ENCODE assay signal across 8 mouse cellular contexts in the genomic region with DNA sequence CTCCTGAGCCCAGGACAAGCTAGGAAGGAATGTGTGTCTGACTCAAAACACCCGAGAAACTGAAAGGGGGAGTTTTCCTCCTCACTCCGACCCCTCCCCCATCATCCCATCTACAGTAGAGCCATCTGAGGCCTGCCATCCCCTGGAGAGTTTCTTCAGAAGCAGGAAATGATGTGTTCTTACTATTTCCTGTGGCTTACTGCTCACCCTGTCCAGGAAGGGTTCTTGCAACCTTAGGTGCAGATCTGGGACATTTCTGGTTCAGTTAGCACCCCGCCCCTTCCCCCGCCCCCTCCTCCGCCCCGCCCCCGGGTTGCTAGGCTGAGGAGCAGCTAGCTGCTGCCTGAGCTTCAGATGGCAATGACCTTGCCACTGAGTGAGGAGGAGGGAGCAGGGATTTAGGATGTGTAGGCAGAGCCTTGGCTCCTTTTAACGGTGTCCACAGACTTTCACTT. TPM values are rescaled to one million over a fixed set of nuclear protein-coding genes. Genes with fewer than 3 reads are reported as not detected.
DNase-seq lines count a peak whose midpoint lies in the region; ATAC-seq and TF ChIP-seq lines count a peak whose summit lies in the region.

No protein-coding gene starts in this region.

- no peak overlapping the region for H3K4me3 ChIP-seq in forebrain, embryonic 15.5 days
- H3K4me3 ChIP-seq in spleen, adult 2 months (ENCODE audit: extremely low read depth, insufficient read depth, insufficient read length) = no peak overlapping the region

- no peaks in the 10 kb centered on the region for H3K27me3 ChIP-seq in forebrain, embryonic 15.5 days
- H3K27me3 ChIP-seq in spleen, adult 2 months (ENCODE audit: control insufficient read depth, insufficient read depth, low read length) = no peaks in the 10 kb centered on the region

- peak; percentile 89 for DNase-seq in CD4-positive helper T cell, adult 2 months (ENCODE audit: low read depth, low spot score)
- peak; percentile 60 for DNase-seq in T-cell, adult 2 months (ENCODE audit: low spot score)
- DNase-seq in kidney, adult 18-20 months = peak; percentile 34
- DNase-seq in lung, postnatal 10 days = peak; percentile 83
- peak; percentile 54 to 74 for DNase-seq in spleen, adult 2 months (ENCODE audit: low read depth in 1 of 2, low spot score in 2 of 2)
- no peak for DNase-seq in gastrocnemius, postnatal 25 days
- no peak for DNase-seq in urinary bladder, postnatal 25 days (ENCODE audit: low spot score)

- H3K4me2 ChIP-seq in forebrain, embryonic 15.5 days (replicated peaks) = no peak overlapping the region

- peaks cover 19% of the 10 kb centered on the region for H3K4me1 ChIP-seq in forebrain, embryonic 15.5 days
- H3K4me1 ChIP-seq in spleen, adult 2 months (ENCODE audit: control insufficient read depth, insufficient read depth, insufficient read length) = peaks cover 36% of the 10 kb centered on the region; the same call in 1 of the 2 replicates

- no peaks in the 10 kb centered on the region for H3K36me3 ChIP-seq in forebrain, embryonic 15.5 days
- H3K36me3 ChIP-seq in spleen, adult 2 months (ENCODE audit: control insufficient read depth, insufficient read depth, low read length) = no peaks in the 10 kb centered on the region

- no peak overlapping the region for H3K9ac ChIP-seq in forebrain, embryonic 15.5 days (replicated peaks)

- no peak overlapping the region; the same call in 1 of the 2 replicates for H3K27ac ChIP-seq in forebrain, embryonic 15.5 days (replicated peaks)
- peak overlapping the region; percentile 83 for H3K27ac ChIP-seq in spleen, adult 2 months (ENCODE audit: insufficient read depth, low read length)

- no peak for TF ChIP-seq CTCF in spleen, adult 2 months (IDR thresholded peaks at IDR 0.05; ENCODE audit: extremely low read depth, insufficient read depth, insufficient read length, insufficient replicate concordance)

- WGBS in forebrain, embryonic 15.5 days = 4% methylated on average over 8 of the region's 8 CpGs
- 0% methylated on average over 8 of the region's 8 CpGs for WGBS in spleen, adult 2 months

- H3K9me3 ChIP-seq in forebrain, embryonic 15.5 days = no peaks in the 10 kb centered on the region

- TF ChIP-seq POLR2A in spleen, adult 2 months (IDR thresholded peaks at IDR 0.05; ENCODE audit: low read depth, low read length) = no peak; the same call in 1 of the 2 replicates

- 0 out of 2 replicates have a peak, but pooled peaks have one; percentile 30 for ATAC-seq in forebrain, embryonic 15.5 days (replicated peaks)

RNA-seq across cellular contexts. Expression of gene Ccin, which starts 11.1 kb away (rescaled TPM):
- polyA plus RNA-seq in forebrain, embryonic 15.5 days (2015; fragmentation: Nextera tagmentation; extraction: Ambion mirVana) = not detected in 2 replicates
- polyA plus RNA-seq in spleen, adult 2 months (2012; rRNA removed) = 0.04 and 0.12 TPM in 2 replicates
- total RNA-seq in gastrocnemius, postnatal 25 days (2021) = not detected

RNA-seq across cellular contexts. Expression of gene Glipr2, which starts 15.0 kb away (rescaled TPM):
- polyA plus RNA-seq in forebrain, embryonic 15.5 days (2015; fragmentation: Nextera tagmentation; extraction: Ambion mirVana) = 29.7 and 30.0 TPM in 2 replicates
- polyA plus RNA-seq in spleen, adult 2 months (2012; rRNA removed) = 13.7 and 19.8 TPM in 2 replicates
- total RNA-seq in gastrocnemius, postnatal 25 days (2021) = 1 to 10 TPM; 2.8 to 4.9 TPM

RNA-seq across cellular contexts. Expression of gene Clta, which starts 32.1 kb away (rescaled TPM):
- polyA plus RNA-seq in forebrain, embryonic 15.5 days (2015; fragmentation: Nextera tagmentation; extraction: Ambion mirVana) = 309 and 310 TPM in 2 replicates
- polyA plus RNA-seq in spleen, adult 2 months (2012; rRNA removed) = 183 and 235 TPM in 2 replicates
- 10 to 100 TPM; 51.4 to 61.9 TPM for total RNA-seq in gastrocnemius, postnatal 25 days (2021)

Comparison
In these comparisons a context has a peak if more than half of its experiments do, and no peak if none do; other contexts are left out.
1. DNase-seq: peak in CD4-positive helper T cell, adult 2 months (single experiment), T-cell, adult 2 months (single experiment), kidney, adult 18-20 months (single experiment), lung, postnatal 10 days (single experiment) and spleen, adult 2 months (2 of 2); none in gastrocnemius, postnatal 25 days (single experiment) and urinary bladder, postnatal 25 days (single experiment).